Mouse (Mus musculus) right cerebral cortex, adult 2 months (tissue): ENCODE data around the gene Meis1.

ENCODE experiments used
- DNase-seq, 2 experiments: peaks; one replicate each; pipeline ENCODE4 v3.0.0; 2021 to 2022; ENCODE audit warnings: low spot score in 2 of 2

The Meis1 gene

GRCm38 (mm10) chr11:18948600-18949295 lies 70.0 kb downstream of the Meis1 start:
- DNase-seq, result no peak

GRCm38 (mm10) chr11:18947434-18947833 lies 71.4 kb downstream of the Meis1 start:
- no peak for DNase-seq

- DNase-seq, result no peak
Measured at GRCm38 (mm10) chr11:18945778-18946177, 73.0 kb downstream of the Meis1 start.

- DNase-seq, result no peak
Measured at GRCm38 (mm10) chr11:18944972-18945625, 73.7 kb downstream of the Meis1 start.

- DNase-seq, result no peak
Measured at GRCm38 (mm10) chr11:18944209-18944608, 74.6 kb downstream of the Meis1 start.

- no peak for DNase-seq
Measured at GRCm38 (mm10) chr11:18942990-18943389, 75.8 kb downstream of the Meis1 start.

GRCm38 (mm10) chr11:18940916-18941315 lies 77.9 kb downstream of the Meis1 start:
- no peak for DNase-seq

- DNase-seq, result no peak
Measured at GRCm38 (mm10) chr11:18934921-18935320, 83.9 kb downstream of the Meis1 start.

- no peak for DNase-seq
Measured at GRCm38 (mm10) chr11:18931001-18931874, 87.5 kb downstream of the Meis1 start.

- DNase-seq, result no peak
Measured at GRCm38 (mm10) chr11:18929779-18930728, 88.7 kb downstream of the Meis1 start.

- no peak for DNase-seq
Measured at GRCm38 (mm10) chr11:18927351-18927750, 91.4 kb downstream of the Meis1 start.

- no peak for DNase-seq
Measured at GRCm38 (mm10) chr11:18926798-18927197, 92.0 kb downstream of the Meis1 start.

GRCm38 (mm10) chr11:18924583-18925334 lies 94.0 kb downstream of the Meis1 start:
- no peak for DNase-seq

- no peak for DNase-seq
Measured at GRCm38 (mm10) chr11:18923274-18923673, 95.5 kb downstream of the Meis1 start.

- DNase-seq, result no peak
Measured at GRCm38 (mm10) chr11:18920651-18921050, 98.1 kb downstream of the Meis1 start.

GRCm38 (mm10) chr11:18919162-18919762 lies 99.5 kb downstream of the Meis1 start:
- no peak for DNase-seq

GRCm38 (mm10) chr11:18917887-18918286 lies 100.9 kb downstream of the Meis1 start:
- no peak for DNase-seq

- no peak for DNase-seq
Measured at GRCm38 (mm10) chr11:18913251-18913650, 105.5 kb downstream of the Meis1 start.

GRCm38 (mm10) chr11:18912311-18913019 lies 106.3 kb downstream of the Meis1 start:
- no peak for DNase-seq
